Mouse (Mus musculus) gastrocnemius, postnatal 10 days (tissue): Measurements from ENCODE around the gene Copz2. TPM values are rescaled to one million over a fixed set of nuclear protein-coding genes. Genes with fewer than 3 reads are reported as not detected.

Source experiments
- DNase-seq: peaks from one replicate; pipeline ENCODE4 v3.0.0; 2021; ENCODE audit warnings: mixed read lengths
- total RNA-seq, 2 experiments: library from RNA; stranded (reverse); gene quantifications; 2 replicates each; pipeline ENCODE4 v1.2.3; 2021

The Copz2 gene
- total RNA-seq, 2 experiments from 2014 or later, result 47.2 to 55.1 TPM

DNA sequence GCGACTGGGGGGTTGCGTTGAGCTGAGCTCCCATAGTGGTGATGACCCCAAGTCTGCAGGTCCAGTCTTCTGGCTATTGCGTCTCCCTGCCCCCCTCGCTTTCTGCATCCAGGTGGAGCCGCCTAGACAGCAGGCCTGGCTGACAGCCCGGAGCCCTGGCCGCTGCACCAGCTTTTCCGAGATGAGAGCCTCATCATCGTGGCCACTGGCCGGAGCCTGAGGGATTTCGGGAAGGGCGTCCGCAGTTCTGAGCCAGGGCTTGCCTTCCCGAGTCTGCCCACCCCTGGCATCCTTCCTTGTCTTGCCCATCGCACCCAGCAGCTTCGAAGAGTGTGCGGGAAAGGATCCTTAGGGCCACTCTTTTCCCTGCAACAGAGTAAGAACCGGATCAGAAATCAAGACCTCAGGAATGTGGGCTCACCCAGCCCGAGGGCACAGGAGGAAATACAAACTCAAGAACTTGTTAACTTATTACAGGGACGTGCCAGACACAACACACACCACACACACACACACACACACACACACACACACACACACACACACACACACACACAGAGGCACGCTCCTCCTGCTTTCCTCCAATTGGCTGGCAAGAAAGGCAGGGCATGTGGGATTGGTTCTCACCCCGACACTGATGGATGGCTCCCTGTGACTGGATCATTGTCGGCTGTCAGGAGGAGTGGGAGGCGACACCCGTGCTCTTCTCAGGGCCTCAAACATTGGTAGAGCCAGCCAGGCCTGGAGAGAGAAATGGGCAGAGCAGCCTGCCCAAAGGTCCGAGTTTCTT lies 13.7 kb downstream of the Copz2 start:
- DNase-seq, result peak; percentile 64

GRCm38 (mm10) chr11:96867149-96867548 lies 17.5 kb downstream of the Copz2 start:
- peak; percentile 69 for DNase-seq

DNA sequence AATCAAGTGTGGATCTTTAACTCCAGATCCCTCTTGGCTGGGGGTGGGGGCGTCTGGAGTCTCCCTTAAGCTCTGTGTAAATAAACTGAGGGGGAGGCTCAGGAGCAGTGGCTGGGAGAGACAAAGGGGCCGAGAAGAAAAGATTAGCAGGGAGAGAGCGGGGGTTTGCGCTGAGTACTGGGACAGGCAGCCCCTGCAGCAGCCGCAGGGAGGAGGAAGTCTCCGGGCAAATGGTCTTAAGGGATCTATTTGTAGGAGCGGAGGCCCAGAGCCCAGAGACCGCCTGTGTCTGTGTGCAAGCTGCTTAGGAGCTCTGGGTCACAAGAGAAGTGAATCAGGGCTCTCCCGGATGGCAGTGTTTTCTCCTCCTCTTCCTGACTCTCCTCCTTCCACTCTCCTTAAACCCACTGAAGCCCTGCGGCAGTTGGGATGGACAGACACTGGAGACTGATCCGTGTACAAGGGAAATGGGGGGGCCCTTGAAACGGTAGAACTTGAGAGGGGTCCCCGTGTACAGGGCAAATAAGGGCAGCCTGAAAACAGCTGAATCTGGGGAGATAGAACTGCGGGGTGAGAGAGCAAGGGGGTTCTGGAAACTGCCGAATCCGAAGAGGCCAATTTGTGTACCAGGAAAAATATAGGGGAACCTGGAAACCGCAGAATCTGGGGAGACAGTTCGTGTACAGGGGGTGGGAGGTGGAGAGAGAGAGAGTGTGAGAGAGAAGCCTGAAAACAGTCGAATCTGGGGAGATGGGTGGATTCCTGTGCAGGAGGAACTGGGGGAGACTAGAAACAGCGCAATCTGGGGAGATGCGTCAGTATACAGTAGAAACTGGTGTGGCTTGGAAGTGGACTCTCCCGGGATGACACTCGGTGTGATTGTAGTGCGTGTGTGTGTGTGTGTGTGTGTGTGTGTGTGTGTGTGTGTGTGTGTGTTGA lies 23.0 kb downstream of the Copz2 start:
- peak; percentile 21 for DNase-seq

DNA sequence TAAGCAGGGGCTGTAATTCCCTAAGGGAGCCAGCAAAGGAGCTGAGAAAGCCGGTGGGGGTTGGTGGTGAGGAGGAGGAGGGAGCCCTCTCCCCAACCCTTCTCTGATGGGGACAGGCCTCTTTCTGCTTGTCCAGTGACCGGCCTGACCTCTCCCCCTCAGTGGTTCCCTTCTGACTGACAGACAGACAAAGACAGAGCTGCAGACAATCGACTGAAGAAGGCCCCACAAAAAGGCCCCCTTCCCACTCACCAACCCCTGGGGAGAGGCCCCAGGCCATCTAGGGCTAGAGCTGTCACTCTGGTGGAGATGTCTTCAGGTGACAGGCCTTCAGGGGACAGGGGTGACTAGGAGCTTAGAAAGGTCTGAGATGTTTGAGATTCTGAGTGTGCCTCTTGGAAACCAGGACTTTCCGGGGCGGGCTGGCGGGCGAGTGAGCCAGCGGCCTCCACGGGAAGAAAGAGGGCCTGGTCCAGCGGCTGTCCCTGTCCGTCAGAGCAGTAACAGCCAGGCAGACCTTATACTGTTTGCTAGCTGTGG lies 24.0 kb downstream of the Copz2 start:
- peak; percentile 68 for DNase-seq

- no peak for DNase-seq
Measured at GRCm38 (mm10) chr11:96875270-96875669, 25.6 kb downstream of the Copz2 start.

GRCm38 (mm10) chr11:96875745-96876144 lies 26.1 kb downstream of the Copz2 start:
- peak; percentile 79 for DNase-seq

DNA sequence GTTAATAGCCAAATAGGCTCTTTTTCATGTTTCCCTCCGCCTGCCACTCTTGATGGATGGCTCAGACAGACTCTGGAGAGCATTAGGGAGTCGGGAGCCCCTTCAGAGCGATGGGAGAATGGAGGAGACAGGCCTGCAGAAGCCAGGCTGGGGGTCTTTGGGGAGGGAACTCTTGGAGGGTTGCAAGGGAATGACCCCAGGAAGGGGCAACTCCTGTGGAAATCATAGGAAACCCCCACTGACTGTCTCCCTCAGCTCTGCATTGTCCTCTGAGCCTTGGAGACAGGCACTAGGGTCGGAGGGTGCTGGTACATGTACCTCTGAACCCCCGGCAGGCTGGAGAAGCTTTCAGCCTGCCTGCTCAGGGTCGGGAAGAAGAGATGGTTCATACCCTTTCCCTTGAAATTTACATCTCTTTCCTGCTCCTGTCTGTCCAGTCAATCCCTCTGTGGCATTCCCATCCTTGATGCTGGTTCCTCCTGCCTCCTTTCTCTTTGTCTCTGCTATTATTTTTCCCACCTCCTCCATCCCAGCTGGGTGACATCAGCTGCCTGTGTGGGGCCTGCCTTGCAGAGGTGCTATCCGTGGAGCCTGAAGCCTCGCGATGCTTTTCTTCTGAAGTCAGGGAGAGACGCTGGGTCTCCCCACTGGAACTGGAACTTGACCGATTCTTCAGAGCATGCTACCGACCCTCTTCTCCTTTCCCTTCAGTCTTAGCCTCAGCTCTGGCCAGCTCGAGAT lies 26.8 kb downstream of the Copz2 start:
- DNase-seq, result no peak

DNA sequence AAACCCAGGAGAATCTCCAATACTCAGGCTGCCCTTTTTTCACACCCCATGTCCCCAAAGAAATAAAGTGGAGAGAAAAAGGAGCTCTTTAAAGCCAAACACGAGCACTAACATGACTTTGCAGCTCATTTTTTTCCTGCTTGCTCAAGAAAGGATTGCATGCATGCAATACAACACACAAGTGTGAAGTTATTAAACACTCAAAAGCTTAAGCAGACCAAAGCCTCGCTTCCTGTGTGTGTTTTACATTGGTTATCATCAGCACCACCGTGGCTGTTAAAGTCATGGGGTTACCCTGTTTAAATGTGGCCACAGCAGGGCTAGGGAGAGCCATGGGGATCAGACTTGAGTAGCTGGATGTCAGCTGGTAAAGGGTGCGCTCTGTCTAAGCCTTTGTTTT lies 27.4 kb downstream of the Copz2 start:
- DNase-seq, result no peak

DNA sequence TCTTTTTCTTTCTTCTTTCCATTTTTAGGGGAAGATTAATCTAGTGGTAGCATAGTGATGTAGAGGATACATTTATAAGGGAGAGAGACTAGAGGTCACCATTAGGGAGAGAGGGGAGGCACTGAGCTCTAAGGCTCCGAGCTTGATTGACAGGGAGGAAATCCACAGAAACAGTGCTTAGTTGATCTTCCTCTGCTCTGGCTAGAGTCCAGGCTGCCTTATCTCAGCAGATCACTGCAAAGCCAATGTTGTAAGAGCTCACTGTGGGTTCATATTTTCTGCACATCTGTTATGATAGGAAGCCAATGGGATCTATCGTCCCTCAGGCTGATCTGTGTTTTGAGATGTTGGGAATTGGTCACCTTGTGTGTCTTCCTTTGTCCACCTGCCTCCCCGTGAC lies 29.0 kb downstream of the Copz2 start:
- DNase-seq, result no peak

DNA sequence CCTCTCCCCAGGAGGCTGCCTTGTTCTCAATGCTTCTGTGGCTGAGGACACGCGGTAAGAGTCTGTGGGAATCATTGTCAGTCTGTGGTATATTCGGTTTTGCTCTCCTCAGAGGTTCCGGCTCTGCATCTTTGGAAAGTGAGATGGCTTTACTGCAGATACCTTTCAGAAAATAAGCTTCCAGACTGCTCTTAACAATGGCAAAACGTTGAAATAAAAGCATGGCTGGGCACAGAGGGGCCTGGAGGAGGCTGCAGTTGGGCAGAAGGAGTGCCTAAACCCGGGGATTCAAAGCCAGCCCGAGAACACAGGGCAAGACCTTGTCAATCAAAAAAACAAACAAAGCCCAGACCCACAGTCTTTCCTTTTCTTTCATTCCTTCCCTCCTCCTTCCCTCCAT lies 29.7 kb downstream of the Copz2 start:
- no peak for DNase-seq

- DNase-seq, result no peak
Measured at GRCm38 (mm10) chr11:96880296-96880695, 30.6 kb downstream of the Copz2 start.

GRCm38 (mm10) chr11:96885901-96886340 lies 36.3 kb downstream of the Copz2 start:
- no peak for DNase-seq

- no peak for DNase-seq
Measured at GRCm38 (mm10) chr11:96886942-96887546, 37.4 kb downstream of the Copz2 start.

DNA sequence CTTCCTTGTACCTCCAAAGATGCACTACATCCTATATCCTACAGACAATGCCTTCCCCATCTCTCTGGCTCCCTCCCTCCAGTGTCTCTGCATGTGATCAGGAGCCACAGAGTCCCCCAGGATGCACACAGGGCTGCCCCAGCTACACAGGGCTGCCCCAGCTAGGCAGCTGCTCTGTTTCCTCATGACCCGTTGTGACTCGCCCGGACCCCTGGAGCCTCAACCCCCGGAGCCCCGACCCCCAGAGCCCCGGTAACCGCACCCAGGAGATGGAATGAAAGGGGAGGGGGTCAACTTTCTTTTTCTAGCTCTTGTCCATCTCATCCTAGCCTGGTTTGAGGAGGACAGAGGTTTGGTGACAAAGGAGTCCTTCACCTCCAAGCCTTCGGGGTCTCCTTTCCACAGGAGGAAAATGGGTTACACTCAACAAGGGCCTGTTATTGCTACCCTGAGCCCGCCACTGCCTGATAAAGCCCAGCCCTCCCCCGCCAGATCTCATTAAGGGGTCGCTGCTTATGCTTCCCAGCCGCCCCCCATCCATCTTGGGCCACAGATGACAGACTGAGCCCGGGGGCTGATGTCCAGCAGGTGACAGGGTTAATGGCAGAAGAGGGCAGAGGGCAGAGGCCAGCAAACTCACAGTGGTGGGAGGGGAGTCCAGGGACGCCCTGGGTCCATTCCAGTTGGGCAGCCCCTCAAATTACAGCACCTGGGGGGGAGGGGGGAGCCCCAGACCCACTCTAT lies 42.3 kb downstream of the Copz2 start:
- DNase-seq, result no peak

GRCm38 (mm10) chr11:96893203-96893842 lies 43.7 kb downstream of the Copz2 start:
- DNase-seq, result no peak

DNA sequence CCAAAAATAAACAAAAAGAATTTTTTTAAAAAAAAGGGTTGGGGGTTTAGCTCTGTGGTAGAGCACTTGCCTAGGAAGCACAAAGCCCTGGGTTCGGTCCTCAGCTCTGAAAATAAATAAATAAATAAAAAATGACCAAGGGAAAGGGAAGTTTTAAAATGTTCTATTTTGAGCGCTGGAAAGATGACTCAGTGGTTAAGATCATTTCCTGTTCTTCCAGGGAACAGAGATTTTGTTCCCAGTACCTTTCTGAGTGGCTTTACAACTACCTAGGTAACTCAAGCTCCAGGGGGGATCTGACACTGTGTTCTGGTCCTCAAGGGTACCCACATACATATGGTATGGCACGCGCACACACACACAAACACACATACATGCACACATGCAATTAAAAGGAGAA lies 46.2 kb downstream of the Copz2 start:
- DNase-seq, result no peak

DNA sequence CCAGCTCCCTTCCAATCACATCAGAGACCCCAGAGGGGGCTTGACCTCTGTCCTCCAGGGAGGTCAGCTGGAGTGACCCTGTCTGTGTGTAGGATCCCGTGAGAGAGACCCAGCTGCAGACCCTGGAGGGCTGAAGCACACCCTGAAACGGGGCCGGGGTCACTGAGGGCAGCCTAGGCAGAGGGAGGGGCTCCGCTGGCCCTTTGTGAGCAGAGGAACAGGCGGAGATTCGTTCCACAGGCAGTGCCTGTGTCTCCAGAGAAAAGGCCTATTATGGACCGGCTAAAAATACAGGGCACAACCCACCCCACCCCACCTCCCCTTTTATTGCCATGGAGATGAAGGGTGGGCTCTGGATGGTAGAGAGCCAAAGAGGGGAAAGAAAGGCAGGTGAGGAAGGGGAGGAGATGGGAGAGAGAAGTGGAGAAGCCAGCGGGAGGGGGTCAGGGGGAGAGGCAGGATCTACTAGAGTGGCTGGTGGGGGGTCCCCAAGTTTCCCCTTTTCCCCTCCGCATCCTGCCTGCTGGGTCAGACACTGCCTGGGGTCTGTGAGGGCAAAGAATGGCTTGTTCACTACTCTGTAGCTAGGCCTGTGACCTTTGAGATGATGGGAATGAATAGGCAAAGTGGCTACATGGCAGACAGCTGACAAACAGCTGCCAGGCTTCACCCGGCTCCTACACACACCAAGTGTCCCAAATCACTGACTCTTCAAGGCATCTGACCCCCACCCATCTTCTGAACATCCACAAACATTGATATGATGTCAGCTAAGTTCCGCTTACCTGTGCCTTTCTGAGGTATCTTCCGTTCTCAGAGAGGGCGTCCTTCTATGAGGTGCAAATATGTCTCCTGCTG lies 50.0 kb downstream of the Copz2 start:
- DNase-seq, result no peak

- DNase-seq, result no peak
Measured at GRCm38 (mm10) chr11:96901332-96901731, 51.7 kb downstream of the Copz2 start.
